Mouse (Mus musculus) liver, postnatal 0 days (tissue): ENCODE measurements at regions not wholly inside any gene's neighbourhood (a gene's known extent, or its start where the extent isn't known, plus 50 kb on each side); places are given as distances from the start of the nearest gene placed in this dataset.

ENCODE experiments used
- ATAC-seq: fragments of 200-750 bp; cut with Nextera tagmentation; 2 replicates; pipeline ENCODE4 v1.8.0; 2017; ENCODE audit warnings: mild to moderate bottlenecking, moderate library complexity
- DNase-seq: peaks from one replicate; pipeline ENCODE4 v3.0.0-alpha.2; 2016
- H3K27ac ChIP-seq: fragments of 300-500 bp; sonication (generic); 2 replicates; pipeline ENCODE4 v1.5.1; 2014; ENCODE audit warnings: antibody characterized with exemption, moderate library complexity, mild to moderate bottlenecking, low read depth
- H3K27me3 ChIP-seq: fragments of 300-500 bp; sonication (generic); 2 replicates; pipeline ENCODE4 v1.6.1; 2014; ENCODE audit warnings: low read length, control low read depth, mixed read lengths; ENCODE audit not compliant: insufficient read depth
- H3K36me3 ChIP-seq: fragments of 300-500 bp; sonication (generic); replicated peaks from 2 replicates; pipeline ENCODE4 v1.6.1; 2014; ENCODE audit warnings: mild to moderate bottlenecking, control low read depth, low read length, moderate library complexity, mixed read lengths; ENCODE audit not compliant: insufficient read depth
- H3K4me1 ChIP-seq: fragments of 300-500 bp; sonication (generic); 2 replicates; pipeline ENCODE4 v1.6.1; 2014; ENCODE audit warnings: antibody characterized with exemption, mild to moderate bottlenecking, control low read depth; ENCODE audit not compliant: insufficient read depth
- H3K4me2 ChIP-seq: fragments of 300-500 bp; sonication (generic); 2 replicates; pipeline ENCODE4 v1.6.1; 2014; ENCODE audit warnings: low read depth, mild to moderate bottlenecking, low read length, moderate library complexity, mixed read lengths
- H3K4me3 ChIP-seq: fragments of 300-500 bp; sonication (generic); 2 replicates; pipeline ENCODE4 v1.5.1; 2014; ENCODE audit warnings: low read depth, low read length
- H3K9ac ChIP-seq: fragments of 300-500 bp; sonication (generic); replicated peaks from 2 replicates; pipeline ENCODE4 v1.6.1; 2014; ENCODE audit warnings: mild to moderate bottlenecking, moderate library complexity
- H3K9me3 ChIP-seq: fragments of 300-500 bp; sonication (generic); 2 replicates; pipeline ENCODE4 v1.6.1; 2016; ENCODE audit warnings: mild to moderate bottlenecking, control low read depth, low read length, mixed read lengths
- CTCF ChIP-seq: sonication (generic); IDR thresholded peaks from 2 replicates; pipeline ENCODE4 v1.5.1; 2016; ENCODE audit warnings: antibody characterized with exemption, low read depth
- EP300 ChIP-seq: IDR thresholded peaks from 2 replicates; pipeline ENCODE4 v1.6.1; 2016; ENCODE audit warnings: antibody characterized with exemption, low read depth, mild to moderate bottlenecking
- WGBS: fragments of 180-500 bp; shearing (Covaris S2); extraction: QIAGEN DNeasy Blood & Tissue Kit; methylation state at CpG from one replicate; pipeline ENCODE4 v1.1.7; 2014; ENCODE audit not compliant: insufficient replicate concordance; 5-methylcytosine and 5-hydroxymethylcytosine counted together

- H3K9me3 ChIP-seq = no peaks in the 10 kb centered on the region
- WGBS = 43% methylated on average over 2 of the region's 2 CpGs
- H3K4me3 ChIP-seq = no peak overlapping the region
- H3K36me3 ChIP-seq = no peaks in the 10 kb centered on the region
- no peak overlapping the region for H3K4me2 ChIP-seq
- no peak overlapping the region for H3K9ac ChIP-seq
- H3K27me3 ChIP-seq = no peaks in the 10 kb centered on the region
- no peaks in the 10 kb centered on the region for H3K4me1 ChIP-seq
- DNase-seq = no peak
- no peak for ATAC-seq
- TF ChIP-seq EP300 (no peak), CTCF (peak; percentile 31; the same call in 1 of the 2 replicates)
- H3K27ac ChIP-seq = no peak overlapping the region
Observed at GRCm38 (mm10) chr4:64832882-64833281, 291.1 kb upstream of the Pappa start.

GRCm38 (mm10) chr4:64874521-64874920 is 249.5 kb upstream of the Pappa start:
- WGBS = 56% methylated on average over 2 of the region's 2 CpGs
- Histone ChIP-seq H3K4me1 (no peaks in the 10 kb centered on the region), H3K4me2 (no peak overlapping the region), H3K9ac (no peak overlapping the region), H3K27me3 (no peaks in the 10 kb centered on the region), H3K36me3 (no peaks in the 10 kb centered on the region), H3K27ac (no peak overlapping the region), H3K4me3 (no peak overlapping the region), H3K9me3 (no peaks in the 10 kb centered on the region)
- no peak for DNase-seq
- no peak for ATAC-seq
- TF ChIP-seq CTCF (no peak), EP300 (no peak)

- 81% methylated on average over 1 of the region's 1 CpGs for WGBS
- H3K27me3 ChIP-seq = no peaks in the 10 kb centered on the region
- H3K9me3 ChIP-seq = no peaks in the 10 kb centered on the region
- TF ChIP-seq CTCF (no peak), EP300 (no peak)
- DNase-seq (no peak), ATAC-seq (no peak)
- H3K4me1 ChIP-seq = no peaks in the 10 kb centered on the region
- H3K27ac ChIP-seq = no peak overlapping the region
- no peak overlapping the region for H3K4me3 ChIP-seq
- H3K36me3 ChIP-seq = no peaks in the 10 kb centered on the region
- no peak overlapping the region for H3K4me2 ChIP-seq
- no peak overlapping the region for H3K9ac ChIP-seq
Observed at GRCm38 (mm10) chr4:64876924-64877323, 247.1 kb upstream of the Pappa start.

- Histone ChIP-seq H3K4me2 (no peak overlapping the region), H3K4me3 (no peak overlapping the region), H3K27ac (no peak overlapping the region), H3K9me3 (no peaks in the 10 kb centered on the region), H3K9ac (no peak overlapping the region), H3K36me3 (no peaks in the 10 kb centered on the region), H3K27me3 (no peaks in the 10 kb centered on the region), H3K4me1 (no peaks in the 10 kb centered on the region)
- 79% methylated on average over 3 of the region's 3 CpGs for WGBS
- ATAC-seq = no peak
- no peak for TF ChIP-seq EP300
- no peak for TF ChIP-seq CTCF
- DNase-seq = no peak
Observed at GRCm38 (mm10) chr4:64897935-64898334, 226.0 kb upstream of the Pappa start.

- Histone ChIP-seq H3K9ac (no peak overlapping the region), H3K4me1 (no peaks in the 10 kb centered on the region), H3K4me3 (no peak overlapping the region), H3K4me2 (no peak overlapping the region), H3K27ac (no peak overlapping the region), H3K27me3 (no peaks in the 10 kb centered on the region), H3K36me3 (no peaks in the 10 kb centered on the region), H3K9me3 (no peaks in the 10 kb centered on the region)
- DNase-seq = no peak
- 60% methylated on average over 5 of the region's 5 CpGs for WGBS
- TF ChIP-seq EP300 (no peak), CTCF (no peak)
- ATAC-seq = no peak
Observed at GRCm38 (mm10) chr4:64901091-64901845, 222.7 kb upstream of the Pappa start.

GRCm38 (mm10) chr4:64923751-64924150 is 200.2 kb upstream of the Pappa start:
- no peak for DNase-seq
- Histone ChIP-seq H3K4me2 (no peak overlapping the region), H3K9me3 (no peaks in the 10 kb centered on the region), H3K4me1 (no peaks in the 10 kb centered on the region), H3K27ac (no peak overlapping the region), H3K9ac (no peak overlapping the region), H3K36me3 (no peaks in the 10 kb centered on the region), H3K27me3 (no peaks in the 10 kb centered on the region), H3K4me3 (no peak overlapping the region)
- no peak for TF ChIP-seq EP300
- TF ChIP-seq CTCF = no peak
- ATAC-seq = no peak
